Mouse (Mus musculus): Measurements from ENCODE around the gene Rbm33.
A peak's percentile ranks its signal among the peaks of the same experiment; 100 is the strongest.

Gene Rbm33

GRCm38 (mm10) chr5:28412006-28412685 lies 95.2 kb downstream of the Rbm33 start:
- DNase-seq (ENCODE audit: low spot score in 2 of 2), result no peak

- DNase-seq (ENCODE audit: low spot score in 2 of 2), result no peak
Measured at GRCm38 (mm10) chr5:28413533-28413932, 96.6 kb downstream of the Rbm33 start.

- no peak for DNase-seq (ENCODE audit: low spot score in 2 of 2)
Measured at GRCm38 (mm10) chr5:28414076-28414475, 97.2 kb downstream of the Rbm33 start.

- DNase-seq (ENCODE audit: low spot score in 2 of 2), result no peak
Measured at GRCm38 (mm10) chr5:28416029-28416428, 99.1 kb downstream of the Rbm33 start.

GRCm38 (mm10) chr5:28418734-28419133 lies 101.8 kb downstream of the Rbm33 start:
- no peak for DNase-seq (ENCODE audit: low spot score in 2 of 2)

GRCm38 (mm10) chr5:28419640-28420265 lies 102.8 kb downstream of the Rbm33 start:
- DNase-seq (ENCODE audit: low spot score in 2 of 2), result no peak

DNA sequence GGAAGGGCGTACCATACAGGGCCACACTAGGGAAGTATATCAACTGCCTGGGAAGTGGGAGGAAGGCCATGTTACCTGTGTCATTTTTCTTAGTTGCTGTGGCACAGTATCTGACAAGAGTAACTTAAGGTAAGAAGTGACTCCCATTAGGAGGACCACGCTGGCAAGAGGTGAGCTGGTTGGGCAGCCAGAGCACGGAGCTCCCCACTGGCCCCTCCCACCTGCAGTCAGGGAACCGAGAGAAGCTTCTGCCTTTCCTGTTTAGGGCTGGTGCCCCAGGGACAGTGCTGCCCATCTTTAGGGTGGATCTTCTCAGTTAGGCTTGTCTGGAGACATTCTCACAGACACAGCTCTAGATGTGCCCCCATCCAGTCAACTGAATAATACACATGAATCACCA lies 106.9 kb downstream of the Rbm33 start:
- no peak for DNase-seq (ENCODE audit: low spot score in 2 of 2)

DNA sequence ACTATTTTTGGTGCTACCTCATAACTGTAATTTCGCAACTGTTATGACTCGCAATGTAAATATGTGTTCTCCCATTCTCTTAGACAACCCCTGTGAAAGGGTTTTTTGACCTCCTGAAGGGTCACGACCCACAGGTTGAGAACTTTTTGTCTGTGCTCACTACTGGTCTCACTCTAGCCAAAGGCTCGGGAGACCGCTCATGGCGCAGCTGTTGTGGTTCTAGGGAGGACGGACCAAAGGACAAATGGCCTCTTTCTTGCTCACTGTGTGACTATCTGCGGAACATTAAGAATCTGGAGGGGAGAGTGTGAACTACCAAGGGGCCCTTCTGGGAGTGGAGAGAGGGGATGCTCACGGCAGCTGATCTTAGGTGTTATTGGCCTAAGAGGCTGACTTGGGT lies 109.0 kb downstream of the Rbm33 start:
- no peak for DNase-seq (ENCODE audit: low spot score in 2 of 2)

DNA sequence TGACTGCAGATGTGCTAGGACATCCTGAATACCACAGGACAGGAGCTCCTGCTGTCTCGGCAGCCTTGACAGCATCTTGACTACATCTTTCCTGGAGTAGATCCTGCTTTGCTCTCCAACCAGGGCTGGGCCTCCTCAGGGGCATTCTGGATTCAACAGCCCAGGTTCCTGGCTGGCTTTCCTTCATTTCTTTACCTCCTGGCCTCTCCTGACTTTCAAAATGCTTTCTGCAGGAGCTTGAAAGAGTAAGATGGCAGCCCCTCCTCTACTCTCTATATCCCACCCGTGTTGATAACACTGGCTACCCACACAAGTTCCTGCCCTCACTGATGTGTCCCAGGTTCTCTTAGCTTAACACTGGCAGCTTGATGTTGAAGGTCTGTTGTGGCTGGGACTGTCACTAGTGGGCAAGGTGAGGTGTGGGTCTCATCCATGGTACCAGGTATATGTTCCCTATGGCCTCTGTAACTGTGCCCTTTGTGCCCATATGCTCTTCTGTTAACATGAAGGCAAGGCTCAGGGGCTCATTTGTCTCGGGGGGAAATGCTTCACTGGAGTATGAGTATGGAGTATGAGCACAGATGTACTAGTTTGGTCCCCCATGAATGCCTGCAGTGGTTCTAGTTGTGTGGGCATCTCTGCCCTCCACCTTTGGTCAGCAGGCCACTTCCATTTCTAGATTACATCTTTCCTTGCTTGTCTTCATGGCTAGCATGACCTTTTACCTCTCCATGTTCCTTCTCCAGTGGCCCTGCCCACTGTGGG lies 133.4 kb downstream of the Rbm33 start:
- DNase-seq (ENCODE audit: low spot score in 2 of 2), result no peak

GRCm38 (mm10) chr5:28451053-28451638 lies 134.2 kb downstream of the Rbm33 start:
- peak; percentile 89 to 90 for DNase-seq (ENCODE audit: low spot score in 2 of 2)

DNA sequence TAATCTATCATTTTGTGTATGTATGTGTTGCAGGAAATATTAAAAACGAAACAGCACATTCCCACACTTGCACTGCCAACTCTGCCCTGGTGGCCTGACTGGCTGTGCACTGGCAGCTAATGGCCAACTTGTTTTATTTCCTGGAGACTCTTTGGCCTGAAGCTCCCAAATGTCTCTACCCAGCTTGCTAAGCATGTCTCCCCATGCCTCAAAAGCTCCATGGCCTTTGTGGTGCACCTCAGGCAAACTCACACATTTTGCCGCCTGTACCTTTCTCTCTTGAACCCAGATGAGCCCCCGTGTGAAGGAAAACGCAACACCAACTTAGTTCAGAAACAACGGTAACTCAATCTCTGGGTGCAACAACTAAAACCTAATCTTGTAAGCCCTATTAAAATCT lies 136.2 kb downstream of the Rbm33 start:
- no peak for DNase-seq (ENCODE audit: low spot score in 2 of 2)

DNA sequence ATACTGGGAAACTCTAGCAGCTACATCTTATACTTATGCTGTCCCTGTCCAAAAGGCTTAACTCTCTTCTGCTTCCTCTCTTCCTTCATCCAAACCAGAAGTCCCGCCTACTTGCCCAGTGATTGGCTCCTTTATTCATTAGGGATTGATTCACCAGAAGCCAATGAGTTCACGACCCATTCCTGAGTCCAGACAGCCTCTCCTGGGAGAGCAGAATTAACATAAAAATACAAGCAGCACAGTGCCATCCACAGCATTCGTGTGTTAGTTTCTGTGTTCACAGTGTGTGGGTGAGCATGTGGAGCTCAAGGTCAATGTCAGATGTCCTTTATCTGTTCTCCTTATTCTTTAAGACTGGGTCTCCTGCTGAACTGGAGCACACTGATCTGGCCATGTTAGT lies 136.6 kb downstream of the Rbm33 start:
- DNase-seq (ENCODE audit: low spot score in 2 of 2), result no peak

- DNase-seq (ENCODE audit: low spot score in 2 of 2), result no peak
Measured at GRCm38 (mm10) chr5:28454546-28454945, 137.6 kb downstream of the Rbm33 start.

GRCm38 (mm10) chr5:28455721-28456120 lies 138.8 kb downstream of the Rbm33 start:
- no peak for DNase-seq (ENCODE audit: low spot score in 2 of 2)

- no peak for DNase-seq (ENCODE audit: low spot score in 2 of 2)
Measured at GRCm38 (mm10) chr5:28456366-28456765, 139.4 kb downstream of the Rbm33 start.

- peak in 1 of 2 experiments; percentile 18 for DNase-seq (ENCODE audit: low spot score in 2 of 2)
Measured at GRCm38 (mm10) chr5:28457921-28458641, 141.2 kb downstream of the Rbm33 start.

DNA sequence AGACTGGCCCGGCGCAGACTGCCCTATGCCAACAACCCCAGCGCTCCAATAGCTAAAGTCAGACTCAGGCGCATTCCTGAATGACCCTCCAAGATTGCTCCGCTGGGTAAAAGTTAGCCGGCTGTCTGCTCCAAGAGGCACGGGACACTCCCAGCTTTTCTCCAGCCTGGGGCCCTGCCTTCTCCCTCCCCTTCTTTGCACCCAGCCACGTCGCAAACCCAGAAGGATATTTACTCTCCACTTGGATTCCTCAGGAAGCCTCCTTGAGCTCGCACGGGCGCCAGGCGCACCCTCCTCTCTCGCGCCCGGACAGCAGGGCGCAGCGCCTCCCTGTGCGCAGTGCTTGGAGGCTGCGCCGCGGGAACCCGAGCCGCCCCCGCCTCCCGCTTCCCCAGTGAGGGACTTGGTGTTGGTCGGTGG lies 141.9 kb downstream of the Rbm33 start:
- DNase-seq (ENCODE audit: low spot score in 2 of 2), result no peak

DNA sequence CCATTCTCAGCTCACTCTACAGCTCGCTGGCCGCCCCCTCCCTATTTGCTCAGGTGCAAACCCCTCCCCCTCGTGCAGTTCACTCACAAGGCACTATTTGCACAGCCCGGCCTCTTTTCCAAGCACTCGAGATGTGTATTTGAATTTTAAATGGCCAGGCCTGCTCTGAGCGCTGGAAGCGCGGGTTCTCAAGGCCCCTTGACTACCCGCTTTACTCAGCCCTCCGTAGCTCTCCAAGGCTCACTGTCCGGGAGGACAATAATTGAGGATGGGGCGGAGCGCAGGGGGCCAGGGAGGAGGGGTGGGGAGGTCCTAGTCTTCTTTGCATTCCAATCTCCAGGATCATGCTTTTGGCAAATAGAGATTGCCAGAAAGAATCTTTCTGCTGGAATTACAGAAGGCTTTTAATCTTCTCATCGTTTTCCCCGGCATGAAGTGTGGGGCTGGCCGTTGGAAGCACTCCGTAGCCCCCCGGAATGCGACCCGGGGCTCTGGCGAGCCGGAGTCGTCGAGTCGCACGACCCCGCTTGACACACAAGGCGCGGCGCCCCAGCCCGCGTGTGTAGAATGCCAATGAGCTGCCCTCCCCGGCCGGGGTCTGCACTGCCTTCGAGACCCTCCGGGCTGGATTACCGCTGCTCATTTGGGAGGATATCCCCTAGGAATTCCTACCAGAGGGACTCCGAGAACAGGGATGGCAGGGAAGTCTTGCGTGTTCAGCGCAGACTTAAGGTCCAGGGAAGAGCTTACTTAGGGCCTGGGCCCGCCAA lies 142.7 kb downstream of the Rbm33 start:
- no peak for DNase-seq (ENCODE audit: low spot score in 2 of 2)

- DNase-seq (ENCODE audit: low spot score in 2 of 2), result no peak
Measured at GRCm38 (mm10) chr5:28460556-28461350, 143.8 kb downstream of the Rbm33 start.

GRCm38 (mm10) chr5:28461376-28461775 lies 144.5 kb downstream of the Rbm33 start:
- DNase-seq (ENCODE audit: low spot score in 2 of 2), result no peak

Data from cerebellum, postnatal 4 days (tissue).